Mouse (Mus musculus): ENCODE measurements around the gene Plod1.
A peak's percentile ranks its signal among the peaks of the same experiment; 100 is the strongest.

The Plod1 gene

GRCm38 (mm10) chr4:147938148-147939096, 1.9 kb upstream of the Plod1 start:
- DNase-seq (ENCODE audit: low spot score in 2 of 2): no peak

GRCm38 (mm10) chr4:147937486-147937885, 919 bp upstream of the Plod1 start:
- DNase-seq (ENCODE audit: low spot score in 2 of 2): no peak

- no peak for DNase-seq (ENCODE audit: low spot score in 2 of 2)
These were observed 454 bp upstream of the Plod1 start for GRCm38 (mm10) chr4:147937021-147937420.

DNA sequence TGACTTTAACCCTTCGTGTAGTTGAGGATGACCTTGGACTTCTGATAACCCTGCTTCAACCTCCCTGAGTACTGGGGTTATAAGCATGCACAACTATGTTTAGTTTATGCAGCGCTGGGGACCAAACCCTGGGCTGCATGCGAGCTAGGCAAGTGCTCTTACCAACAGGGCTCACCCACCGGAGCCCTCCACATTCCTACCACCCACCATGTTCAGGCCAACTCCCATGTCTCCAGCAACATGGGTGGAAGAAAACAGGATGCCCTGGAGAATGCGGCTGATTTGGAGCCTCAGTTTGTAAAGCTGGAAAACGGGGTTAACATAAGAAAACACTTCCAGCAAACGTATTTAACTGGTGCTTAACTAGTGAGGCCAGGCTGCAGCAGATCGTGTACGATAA, 663 bp downstream of the Plod1 start:
- DNase-seq (ENCODE audit: low spot score in 2 of 2): no peak

GRCm38 (mm10) chr4:147934611-147935010, 2.0 kb downstream of the Plod1 start:
- no peak for DNase-seq (ENCODE audit: low spot score in 2 of 2)

DNA sequence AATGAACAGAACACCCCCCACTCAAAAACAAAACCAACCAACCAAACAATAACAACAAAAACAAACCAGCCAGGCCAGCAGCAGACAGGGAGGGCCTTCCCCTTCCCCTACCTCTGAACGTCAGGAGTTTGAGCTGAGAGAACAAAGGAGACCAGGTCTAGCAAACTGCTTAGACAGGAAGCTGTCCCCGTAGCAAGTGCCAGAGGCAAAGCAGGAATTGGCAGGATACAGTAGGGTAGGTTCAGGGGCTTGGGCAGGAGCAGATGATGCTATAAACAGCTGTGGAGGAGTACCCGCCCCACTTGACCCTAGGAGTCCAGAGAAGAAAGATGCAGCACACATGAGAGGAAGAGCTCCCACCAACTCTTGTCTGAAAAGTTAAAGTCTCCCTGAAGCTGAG, 2.4 kb downstream of the Plod1 start:
- no peak for DNase-seq (ENCODE audit: low spot score in 2 of 2)

- DNase-seq (ENCODE audit: low spot score in 2 of 2): no peak
These were observed 5.6 kb downstream of the Plod1 start for GRCm38 (mm10) chr4:147930946-147931345.

- DNase-seq (ENCODE audit: low spot score in 2 of 2): no peak
These were observed 8.0 kb downstream of the Plod1 start for GRCm38 (mm10) chr4:147928540-147928939.

- DNase-seq (ENCODE audit: low spot score in 2 of 2): no peak
These were observed 8.4 kb downstream of the Plod1 start for GRCm38 (mm10) chr4:147928136-147928535.

DNA sequence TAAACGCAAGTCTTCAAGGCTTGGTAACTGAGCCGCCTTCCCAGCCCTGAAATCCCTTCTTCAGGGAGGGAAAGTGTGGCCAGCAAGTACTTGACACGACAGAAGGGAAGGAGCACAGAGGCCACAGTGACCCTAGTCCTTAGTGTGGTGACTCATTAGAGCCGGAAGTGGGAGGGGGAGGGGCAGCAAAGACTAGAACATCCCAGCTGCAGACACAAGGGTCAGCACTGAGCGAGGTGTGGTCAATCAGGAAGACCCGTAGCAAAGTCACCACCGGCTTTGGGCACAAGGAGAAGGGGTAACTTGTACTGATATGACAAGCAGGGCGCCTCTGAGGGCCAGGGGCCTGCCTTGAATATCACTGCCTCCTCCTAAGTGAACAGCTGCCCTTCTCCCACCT, 8.9 kb downstream of the Plod1 start:
- DNase-seq (ENCODE audit: low spot score in 2 of 2): no peak

- DNase-seq (ENCODE audit: low spot score in 2 of 2): no peak
These were observed 14.2 kb downstream of the Plod1 start for GRCm38 (mm10) chr4:147922341-147922740.

DNA sequence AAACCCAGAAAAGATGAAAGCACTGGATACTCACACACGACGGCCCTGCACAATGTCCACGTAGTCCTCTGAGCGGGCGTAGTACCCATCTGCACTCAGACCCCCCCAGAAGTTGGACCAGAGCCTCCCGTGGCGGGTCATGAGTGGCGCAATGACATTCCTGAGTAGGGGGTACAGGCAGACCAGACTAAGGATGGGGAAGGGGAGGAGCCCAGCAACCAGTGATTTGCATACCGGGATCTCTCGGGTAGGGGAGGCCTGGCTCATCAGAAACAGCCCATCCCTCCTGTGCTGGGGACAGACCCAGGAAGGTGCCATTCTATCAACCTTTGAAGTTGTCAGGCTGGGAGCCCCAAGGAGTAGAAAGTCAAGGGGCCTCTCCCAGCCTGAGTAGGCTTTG, 15.6 kb downstream of the Plod1 start:
- no peak for DNase-seq (ENCODE audit: low spot score in 2 of 2)

DNA sequence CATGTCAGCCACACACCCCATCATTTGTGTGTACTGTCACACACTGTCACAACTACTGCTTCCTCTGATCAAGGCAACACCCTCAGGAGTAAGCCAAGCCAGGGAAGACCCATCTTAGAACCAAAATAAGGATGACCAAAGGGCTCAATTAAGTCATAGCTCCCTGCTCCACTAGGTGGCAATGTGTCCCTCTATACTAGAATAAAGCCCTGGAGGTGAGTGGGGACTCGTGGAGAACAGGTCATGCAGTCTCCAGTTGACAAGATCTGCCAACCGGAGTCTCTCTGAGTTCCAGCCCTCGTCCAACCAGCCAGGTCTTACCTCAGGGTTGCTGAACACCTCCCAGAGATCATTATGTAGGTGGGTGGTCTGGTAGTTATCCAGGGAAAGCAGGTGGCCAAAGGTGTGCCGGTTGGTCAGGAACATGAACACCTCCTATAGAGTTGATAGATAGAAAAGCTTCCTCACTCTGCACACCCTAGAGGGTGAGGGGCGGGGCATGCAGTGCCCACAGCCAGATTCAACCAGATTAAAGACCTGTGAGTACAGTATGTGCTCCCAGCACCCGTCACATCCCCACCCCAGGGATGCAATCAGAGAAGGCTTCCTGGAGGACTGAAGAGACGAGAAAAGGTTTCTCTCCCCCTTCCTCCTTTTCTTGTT, 18.0 kb downstream of the Plod1 start:
- DNase-seq (ENCODE audit: low spot score in 2 of 2): no peak

- no peak for DNase-seq (ENCODE audit: low spot score in 2 of 2)
These were observed 27.1 kb downstream of the Plod1 start for GRCm38 (mm10) chr4:147909486-147909885.

GRCm38 (mm10) chr4:147906230-147906629, 30.3 kb downstream of the Plod1 start:
- no peak for DNase-seq (ENCODE audit: low spot score in 2 of 2)

GRCm38 (mm10) chr4:147905090-147905659, 31.4 kb downstream of the Plod1 start:
- no peak for DNase-seq (ENCODE audit: low spot score in 2 of 2)

DNA sequence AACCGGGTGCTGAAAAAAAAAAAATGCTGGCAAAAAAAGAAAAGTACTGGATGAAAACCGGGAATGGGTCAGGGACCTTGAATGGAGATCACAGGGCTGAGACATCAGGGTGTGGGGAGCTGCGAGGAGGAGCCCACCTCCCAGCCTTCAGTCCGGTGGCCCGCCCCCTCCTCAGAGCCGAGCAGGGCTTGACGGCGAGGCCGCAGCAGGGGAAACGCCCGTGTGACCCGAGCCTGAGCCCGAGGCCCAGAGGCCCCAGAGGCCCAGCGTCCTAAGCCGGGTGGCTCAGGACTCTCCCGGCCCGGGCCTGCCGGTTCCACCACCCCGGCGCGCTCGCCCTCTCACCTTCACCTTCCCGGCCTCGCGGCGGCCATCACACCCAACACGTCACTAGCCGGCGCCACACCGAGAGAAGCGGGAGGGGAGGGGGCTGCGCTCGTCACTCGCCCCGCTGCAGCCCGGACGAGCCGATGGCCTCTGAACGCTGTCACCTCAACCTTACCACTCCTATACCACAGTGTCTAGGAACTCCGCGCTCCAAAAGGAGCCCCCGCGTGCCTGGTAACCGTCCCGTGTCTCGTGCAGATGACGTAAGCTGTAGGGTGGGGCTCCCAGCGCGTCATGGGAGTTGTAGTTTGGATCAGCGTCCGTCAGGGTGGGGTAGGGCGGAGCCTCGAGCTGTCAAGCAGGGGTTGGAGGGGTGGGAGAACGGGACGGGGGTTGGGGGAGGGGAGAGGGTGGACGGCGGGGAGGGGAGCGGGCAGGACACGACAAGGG, 32.1 kb downstream of the Plod1 start, which contains the start of gene Mfn2:
Gene Mfn2, minus strand, starts transcription at position 392 of the 777 bp plus-strand sequence.
- DNase-seq (ENCODE audit: low spot score in 2 of 2): peak; percentile 85 to 88

GRCm38 (mm10) chr4:147903601-147904000, 33.0 kb downstream of the Plod1 start:
- no peak for DNase-seq (ENCODE audit: low spot score in 2 of 2)

GRCm38 (mm10) chr4:147902906-147903500, 33.6 kb downstream of the Plod1 start:
- DNase-seq (ENCODE audit: low spot score in 2 of 2): no peak

DNA sequence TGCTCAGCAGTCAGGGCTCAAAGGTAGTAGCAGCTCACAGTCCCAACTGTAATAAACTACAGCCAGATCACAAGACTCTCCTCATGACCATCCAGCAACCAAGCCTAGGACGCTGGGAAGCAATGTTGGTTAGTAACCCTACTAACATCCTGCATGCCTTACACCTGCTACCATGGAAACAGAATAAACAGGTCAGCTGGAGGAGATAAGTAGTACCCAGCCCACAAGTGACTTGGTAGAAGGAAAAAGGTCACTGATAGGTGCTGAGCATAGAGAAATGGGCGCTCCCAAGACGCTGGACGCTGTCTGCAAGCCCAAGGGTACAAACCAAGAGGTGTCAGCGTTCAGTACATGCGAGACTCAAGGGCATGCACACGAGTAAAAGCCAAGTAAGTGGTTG, 36.1 kb downstream of the Plod1 start:
- no peak for DNase-seq (ENCODE audit: low spot score in 2 of 2)

- no peak for DNase-seq (ENCODE audit: low spot score in 2 of 2)
These were observed 39.2 kb downstream of the Plod1 start for GRCm38 (mm10) chr4:147897348-147897747.
